Mouse (Mus musculus): Measurements from ENCODE around the gene Cep350.

- no peak for TF ChIP-seq POLR2A (IDR thresholded peaks at IDR 0.05; ENCODE audit: extremely low read depth, insufficient read depth, low read length)
- TF ChIP-seq CTCF (IDR thresholded peaks at IDR 0.05; ENCODE audit: extremely low read depth, insufficient read depth, low read length) = no peak
Measured at GRCm38 (mm10) chr1:155974931-155975330, 1.9 kb upstream of the Cep350 start.

All from cortical plate, adult 2 months (tissue).